Mouse (Mus musculus): ENCODE measurements around the gene Ppbp.
A peak's percentile ranks its signal among the peaks of the same experiment; 100 is the strongest.
"Not testable (repeated sequence)": the region's sequence is repeated elsewhere in the genome, so short reads cannot be mapped to it uniquely, and the experiment has no call there.

The Ppbp gene

GRCm38 (mm10) chr5:90785659-90786588 is 17.6 kb downstream of the Ppbp start, which contains the start of gene Cxcl3:
Gene Cxcl3 (plus strand): TSS chr5:90786103.
- peak; percentile 54 for DNase-seq (ENCODE audit: low read depth, low spot score)

- peak; percentile 30 for DNase-seq (ENCODE audit: low read depth, low spot score)
Observed at GRCm38 (mm10) chr5:90788114-90788513, 19.8 kb downstream of the Ppbp start.

GRCm38 (mm10) chr5:90789306-90790073 is 21.2 kb downstream of the Ppbp start:
- no peak for DNase-seq (ENCODE audit: low read depth, low spot score)

- DNase-seq (ENCODE audit: low read depth, low spot score), result no peak
Observed at GRCm38 (mm10) chr5:90790074-90790502, 21.8 kb downstream of the Ppbp start.

- no peak for DNase-seq (ENCODE audit: low read depth, low spot score)
Observed at GRCm38 (mm10) chr5:90794195-90794625, 25.9 kb downstream of the Ppbp start, which contains the start of gene Cxcl15. Gene Cxcl15 (plus strand): TSS chr5:90794534.

GRCm38 (mm10) chr5:90795392-90795791 is 27.1 kb downstream of the Ppbp start:
- not testable (repeated sequence) for DNase-seq (ENCODE audit: low read depth, low spot score)

GRCm38 (mm10) chr5:90804574-90804973 is 36.3 kb downstream of the Ppbp start:
- no peak for DNase-seq (ENCODE audit: low read depth, low spot score)

GRCm38 (mm10) chr5:90806050-90806449 is 37.7 kb downstream of the Ppbp start:
- no peak for DNase-seq (ENCODE audit: low read depth, low spot score)

GRCm38 (mm10) chr5:90807176-90807950 is 39.0 kb downstream of the Ppbp start:
- no peak for DNase-seq (ENCODE audit: low read depth, low spot score)
